Mouse (Mus musculus) megakaryocyte, embryonic 14.5 days (primary cell): Measurements from ENCODE around the gene Nhsl2.
"Not testable (repeated sequence)": the region's sequence is repeated elsewhere in the genome, so short reads cannot be mapped to it uniquely, and the experiment has no call there.

Experiments
- FLI1 ChIP-seq: IDR thresholded peaks from 2 replicates; pipeline ENCODE4 v1.6.1; 2012; ENCODE audit warnings: low read length, inconsistent platforms, mixed read lengths
- GATA1 ChIP-seq: IDR thresholded peaks from 3 replicates; pipeline ENCODE4 v1.6.1; 2012; ENCODE audit warnings: mixed read lengths, low read length, inconsistent platforms, borderline replicate concordance

DNA sequence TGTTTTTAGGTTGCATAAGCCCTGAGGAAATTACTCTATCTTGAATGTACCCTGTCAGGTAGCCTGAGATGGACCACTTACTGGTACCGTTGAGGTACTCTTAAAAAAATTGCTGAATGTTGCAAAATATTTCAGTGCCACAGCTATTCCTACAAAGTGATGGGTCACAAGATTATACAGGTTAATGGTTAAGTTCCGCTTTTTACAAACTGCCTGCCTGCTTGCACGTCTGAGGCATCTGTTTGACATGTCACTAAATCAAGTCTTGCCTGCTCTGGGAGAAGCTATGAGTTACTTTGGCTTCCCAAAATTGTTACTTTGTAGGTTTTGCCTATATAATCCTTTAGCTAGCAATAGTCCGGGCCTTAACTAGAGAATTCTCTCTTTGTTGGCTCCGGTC, 260.2 kb downstream of the Nhsl2 start:
- not testable (repeated sequence) for TF ChIP-seq GATA1, FLI1
